Mouse (Mus musculus): ENCODE measurements around the gene C87414. TPM values are rescaled to one million over a fixed set of nuclear protein-coding genes. Genes with fewer than 3 reads are reported as not detected.
"Not testable (repeated sequence)": the region's sequence is repeated elsewhere in the genome, so short reads cannot be mapped to it uniquely, and the experiment has no call there.

C87414 gene
- polyA plus RNA-seq (2015; fragmentation: Nextera tagmentation; extraction: Ambion mirVana): not detected in 2 replicates

DNA sequence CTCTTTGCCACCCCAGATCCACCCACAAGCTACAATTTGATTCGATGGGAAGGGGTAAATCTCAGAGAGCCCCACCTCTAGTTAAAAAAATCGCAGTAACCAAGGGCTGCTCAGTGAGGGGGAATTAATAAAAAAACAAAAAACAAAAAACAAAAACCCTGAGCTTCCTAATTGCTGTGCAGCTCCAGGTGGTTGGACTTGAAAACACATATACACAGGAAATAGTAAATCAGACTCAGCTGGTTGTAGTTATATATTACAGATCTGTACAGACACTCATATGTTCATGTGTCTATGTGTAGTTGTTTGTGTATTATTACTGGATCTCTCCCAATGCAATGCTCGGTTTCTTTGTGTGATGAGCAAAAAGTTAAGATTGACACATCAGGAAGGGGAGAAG, at the start of gene C87414:
Gene C87414 (minus strand): TSS at position 101 of the 400 bp plus-strand sequence.
- H3K4me3 ChIP-seq; H3K9ac ChIP-seq; H3K9me3 ChIP-seq; H3K27me3 ChIP-seq (replicated peaks); ATAC-seq (replicated peaks); H3K4me2 ChIP-seq; H3K27ac ChIP-seq; H3K4me1 ChIP-seq; H3K36me3 ChIP-seq (replicated peaks): not testable (repeated sequence)
- 89% methylated on average over 1 of the region's 3 CpGs for WGBS

GRCm38 (mm10) chr5:93684661-93685060, 13.3 kb upstream of the C87414 start:
- H3K9ac ChIP-seq; H3K36me3 ChIP-seq (replicated peaks); ATAC-seq (replicated peaks); H3K4me3 ChIP-seq; H3K27me3 ChIP-seq (replicated peaks); H3K27ac ChIP-seq; H3K4me2 ChIP-seq; H3K9me3 ChIP-seq; H3K4me1 ChIP-seq: not testable (repeated sequence)
- 80% methylated on average over 3 of the region's 3 CpGs for WGBS

Other genes with a start within 250 kb of the C87414 start
- gene Gm16427, start 131.4 kb downstream of the C87414 start, polyA plus RNA-seq (2015; fragmentation: Nextera tagmentation; extraction: Ambion mirVana): not detected in 2 replicates
- gene Gm7792, start 172.2 kb upstream of the C87414 start, polyA plus RNA-seq (2015; fragmentation: Nextera tagmentation; extraction: Ambion mirVana): not detected in 2 replicates

Measured in midbrain, embryonic 15.5 days (tissue).